Mouse (Mus musculus) G1E (cell line): ENCODE data around the gene Rars2.

Source experiments
- CTCF ChIP-seq: IDR thresholded peaks from 2 replicates; pipeline ENCODE4 v1.5.1; 2012; ENCODE audit warnings: low read depth, low read length, inconsistent platforms, mixed read lengths
- GATA1 ChIP-seq: IDR thresholded peaks from 2 replicates; pipeline ENCODE4 v1.6.1; 2012; ENCODE audit warnings: borderline replicate concordance, low read length, inconsistent platforms, mixed read lengths
- POLR2AphosphoS5 ChIP-seq: IDR thresholded peaks from 2 replicates; pipeline ENCODE4 v1.6.1; 2012; ENCODE audit warnings: low read depth, low read length, inconsistent platforms; ENCODE audit not compliant: insufficient replicate concordance
- TAL1 ChIP-seq: conservative IDR thresholded peaks from 2 replicates; pipeline ENCODE4 v1.6.1; 2012; ENCODE audit warnings: low read depth, low read length, inconsistent platforms, mixed read lengths

DNA sequence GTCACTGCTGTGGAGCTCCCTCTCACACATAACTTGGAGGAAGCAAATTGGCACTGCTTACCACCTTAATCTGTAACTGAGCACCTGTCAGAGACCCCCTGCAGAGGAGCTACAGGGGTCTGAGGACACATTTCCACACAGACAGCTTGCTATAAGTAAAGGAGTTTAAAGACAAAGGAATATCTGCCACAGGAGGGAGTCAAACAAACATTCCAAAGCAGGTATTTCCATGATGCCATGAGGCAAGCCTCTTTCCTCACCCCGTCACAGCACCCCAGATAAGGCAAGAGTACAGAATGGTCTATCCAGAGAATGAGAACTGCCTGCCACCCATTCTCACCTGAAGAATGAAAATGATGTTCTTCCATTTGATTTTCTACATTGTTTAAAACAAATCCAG, 35.5 kb upstream of the Rars2 start:
- no peak for TF ChIP-seq CTCF
- TF ChIP-seq GATA1 = no peak
- no peak for TF ChIP-seq POLR2AphosphoS5
- TF ChIP-seq TAL1 = no peak
